Mouse (Mus musculus): Measurements from ENCODE around the gene Stard3. TPM values are rescaled to one million over a fixed set of nuclear protein-coding genes. Genes with fewer than 3 reads are reported as not detected.
"Not testable (repeated sequence)": the region's sequence is repeated elsewhere in the genome, so short reads cannot be mapped to it uniquely, and the experiment has no call there.

Gene Stard3
- total RNA-seq, 2 experiments from 2014 or later: 31.3 to 34.5 TPM

- no peak for DNase-seq
Measured at GRCm38 (mm10) chr11:98376756-98377155, 18.6 kb downstream of the Stard3 start.

DNA sequence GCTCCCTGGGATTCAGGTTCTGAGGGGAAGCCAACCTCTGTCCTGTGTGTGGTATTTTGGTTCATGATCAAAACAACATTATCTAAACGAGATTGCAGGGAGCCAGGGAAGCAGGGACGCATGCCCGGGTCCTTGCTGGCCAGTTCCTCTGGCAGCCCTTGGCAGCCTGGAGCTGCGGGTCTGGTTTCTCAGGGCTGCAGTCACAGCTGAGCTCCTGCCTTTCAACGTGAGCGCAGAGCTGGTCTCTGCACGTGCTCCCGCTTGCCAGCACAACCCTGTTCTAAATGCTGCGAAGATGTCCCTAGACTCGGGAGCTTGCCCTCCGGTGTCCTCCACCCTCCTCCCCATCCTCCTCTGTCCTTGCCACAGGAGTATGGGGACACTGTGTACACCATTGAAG is 19.6 kb downstream of the Stard3 start:
- DNase-seq: no peak

DNA sequence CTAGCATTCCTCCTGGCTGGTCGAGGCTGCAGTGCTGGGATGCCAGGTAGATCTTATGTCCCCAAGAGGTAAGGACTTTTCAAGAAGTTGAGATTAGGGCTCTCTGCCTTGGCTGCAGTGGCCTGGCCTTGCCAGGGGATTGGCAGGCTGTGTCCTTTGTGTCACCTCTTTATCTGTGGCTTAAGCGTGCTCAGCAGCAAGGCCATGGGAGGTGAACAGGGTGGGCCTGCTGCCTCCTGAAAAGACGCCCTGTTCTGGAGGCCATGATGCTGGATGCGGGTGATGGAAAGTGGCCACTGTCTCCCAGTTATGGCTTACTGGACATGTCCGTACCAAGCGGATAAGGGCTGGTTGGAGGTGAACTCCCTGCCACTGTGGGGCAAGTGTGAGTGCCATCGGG is 21.2 kb downstream of the Stard3 start:
- DNase-seq: no peak

DNA sequence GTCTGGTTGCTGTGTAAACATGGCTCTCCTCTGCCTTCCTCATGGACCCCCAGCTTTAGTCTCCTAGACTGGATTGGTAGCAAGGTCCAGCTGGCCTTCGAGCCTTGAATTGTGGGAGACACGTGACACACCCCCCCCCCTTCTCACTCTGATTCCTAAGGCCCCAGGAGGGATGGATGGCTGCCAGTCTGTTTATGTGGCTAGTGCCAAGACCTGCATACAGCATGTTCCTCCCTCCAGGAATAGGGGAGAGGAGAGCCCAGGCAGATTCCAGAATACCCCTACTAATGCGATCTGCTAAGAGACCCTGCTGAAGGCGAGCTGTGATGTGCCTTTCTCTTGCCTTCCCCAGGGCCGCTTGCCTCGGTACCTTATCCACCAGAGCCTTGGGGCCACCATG is 21.9 kb downstream of the Stard3 start:
- no peak for DNase-seq

- no peak for DNase-seq
Measured at GRCm38 (mm10) chr11:98381651-98382050, 23.5 kb downstream of the Stard3 start.

DNA sequence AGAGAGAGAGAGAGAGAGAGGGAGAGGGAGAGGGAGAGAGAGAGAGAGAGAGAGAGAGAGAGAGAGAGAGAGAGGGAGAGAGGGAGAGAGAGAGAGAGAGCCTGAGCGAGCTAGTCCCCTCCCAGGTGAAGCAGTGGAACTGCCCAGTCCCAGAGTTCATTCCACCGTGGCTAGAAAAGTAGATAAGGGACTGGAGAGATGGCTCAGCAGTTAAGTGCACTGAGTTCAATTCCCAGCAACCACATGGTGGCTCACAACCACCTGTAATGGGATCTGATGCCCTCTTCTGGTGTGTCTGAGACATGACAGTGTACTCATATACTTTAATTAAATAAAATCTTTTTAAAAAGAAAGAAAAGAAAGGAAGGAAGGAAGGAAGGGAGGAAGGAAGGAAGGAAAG is 24.2 kb downstream of the Stard3 start:
- not testable (repeated sequence) for DNase-seq

- DNase-seq: no peak
Measured at GRCm38 (mm10) chr11:98383261-98384030, 25.3 kb downstream of the Stard3 start, which contains the start of gene Tcap. TSS of gene Tcap (plus strand) at chr11:98383811.

- DNase-seq: no peak
Measured at GRCm38 (mm10) chr11:98384216-98384615, 26.0 kb downstream of the Stard3 start.

GRCm38 (mm10) chr11:98384721-98385637 is 26.8 kb downstream of the Stard3 start:
- no peak for DNase-seq

- no peak for DNase-seq
Measured at GRCm38 (mm10) chr11:98385638-98386585, 27.7 kb downstream of the Stard3 start, which contains the start of gene Pnmt. TSS of gene Pnmt (plus strand) at chr11:98386450.

DNA sequence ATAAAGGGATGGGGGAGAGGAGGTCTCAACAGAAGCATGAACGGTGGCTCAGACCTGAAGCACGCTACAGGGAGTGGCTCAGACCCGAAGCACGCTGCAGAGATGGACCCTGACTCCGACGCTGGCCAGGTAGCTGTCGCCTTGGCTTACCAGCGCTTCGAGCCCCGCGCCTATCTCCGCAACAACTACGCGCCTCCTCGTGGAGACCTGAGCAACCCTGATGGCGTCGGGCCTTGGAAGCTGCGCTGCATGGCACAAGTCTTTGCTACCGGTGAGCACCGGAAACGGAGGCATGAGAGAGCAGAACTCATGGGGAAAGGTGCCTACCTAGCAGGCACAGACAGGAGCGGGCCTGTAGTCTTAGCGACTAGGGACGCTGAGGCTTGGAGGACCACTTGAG is 28.4 kb downstream of the Stard3 start:
- no peak for DNase-seq

GRCm38 (mm10) chr11:98387056-98387577 is 28.9 kb downstream of the Stard3 start:
- no peak for DNase-seq

- no peak for DNase-seq
Measured at GRCm38 (mm10) chr11:98388282-98388681, 30.1 kb downstream of the Stard3 start.

DNA sequence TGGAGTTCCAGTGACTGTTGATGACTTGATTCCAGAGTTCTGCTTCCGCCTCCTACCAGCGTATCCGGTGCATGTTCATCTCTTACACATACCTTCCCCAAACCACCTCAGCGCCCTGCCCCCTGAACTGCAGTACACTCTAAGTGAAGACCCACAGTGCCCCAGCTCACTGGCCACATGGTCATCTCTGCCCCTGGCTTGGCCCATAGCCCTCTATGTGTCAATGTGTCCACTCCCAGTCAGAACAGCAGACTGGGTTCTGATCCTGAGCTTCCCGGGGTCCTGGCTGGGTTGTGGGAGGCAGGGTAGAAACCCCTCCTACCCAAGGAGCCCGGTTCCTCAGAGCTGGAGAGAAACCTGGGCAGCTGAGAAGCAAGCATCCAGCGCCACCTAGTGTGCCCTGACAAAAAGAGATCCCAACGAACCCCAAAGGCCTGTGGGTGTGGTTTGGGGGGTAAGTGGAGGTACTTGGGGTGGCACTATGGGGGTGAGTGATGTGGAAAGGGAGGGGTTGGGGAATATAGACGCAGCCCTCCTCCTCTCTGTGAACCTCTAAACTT is 31.1 kb downstream of the Stard3 start:
- DNase-seq: peak; percentile 56 to 57

GRCm38 (mm10) chr11:98390141-98390540 is 32.0 kb downstream of the Stard3 start:
- no peak for DNase-seq

- no peak for DNase-seq
Measured at GRCm38 (mm10) chr11:98392034-98392433, 33.9 kb downstream of the Stard3 start.

- no peak for DNase-seq
Measured at GRCm38 (mm10) chr11:98392645-98393044, 34.5 kb downstream of the Stard3 start.

- DNase-seq: no peak
Measured at GRCm38 (mm10) chr11:98393317-98393716, 35.1 kb downstream of the Stard3 start.

GRCm38 (mm10) chr11:98394301-98394700 is 36.1 kb downstream of the Stard3 start:
- DNase-seq: no peak

DNA sequence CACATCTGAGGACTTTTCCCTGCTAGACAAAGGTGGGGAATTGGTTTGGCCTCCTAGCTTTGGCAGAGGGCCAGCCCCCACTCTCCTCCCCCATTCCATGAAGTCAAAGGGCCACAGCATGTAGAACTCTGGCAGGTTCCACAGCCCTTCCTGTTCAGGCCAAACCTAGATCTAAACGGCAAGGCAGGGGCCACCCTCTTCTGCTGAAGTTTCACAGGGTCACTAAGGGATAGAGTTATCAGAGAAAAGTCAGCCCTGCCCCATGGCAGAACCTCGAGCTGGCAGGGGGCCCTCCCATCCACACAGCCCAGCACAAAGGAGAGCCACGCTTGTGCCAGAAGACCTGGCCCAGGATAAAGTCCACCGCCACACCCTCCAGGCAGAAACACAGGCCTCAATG is 36.9 kb downstream of the Stard3 start:
- DNase-seq: no peak

- no peak for DNase-seq
Measured at GRCm38 (mm10) chr11:98397946-98398345, 39.8 kb downstream of the Stard3 start.

Measured in layer of hippocampus, postnatal 36 days (tissue).